Mouse (Mus musculus) small intestine, adult 2 months (tissue): ENCODE results near the gene Doc2g.

ENCODE experiments used
- CTCF ChIP-seq: fragments of 200-500 bp; IDR thresholded peaks from 2 replicates; pipeline ENCODE4 v1.5.1; 2012; ENCODE audit warnings: low read depth, mild to moderate bottlenecking, control low read depth, inconsistent platforms, low read length, moderate library complexity, mixed read lengths; ENCODE audit not compliant: insufficient replicate concordance, insufficient read length; ENCODE audit errors: extremely low read depth
- POLR2A ChIP-seq: fragments of 200-500 bp; IDR thresholded peaks from 2 replicates; pipeline ENCODE4 v1.6.1; 2012; ENCODE audit warnings: low read depth, mild to moderate bottlenecking, control low read depth, inconsistent platforms, low read length, moderate library complexity

- TF ChIP-seq CTCF = peak; percentile 41; the same call in 1 of the 2 replicates
- TF ChIP-seq POLR2A = no peak
Observed at GRCm38 (mm10) chr19:4045966-4046865, 43.1 kb downstream of the Doc2g start, which contains the start of gene Gstp2.
